Mouse (Mus musculus): ENCODE data around the gene Olfr701.

Olfr701 gene

GRCm38 (mm10) chr7:106813829-106814228, at the start of gene Olfr701:
TSS of gene Olfr701 (plus strand) at chr7:106814129.
- DNase-seq (ENCODE audit: low spot score in 2 of 2) = no peak

- no peak for DNase-seq (ENCODE audit: low spot score in 2 of 2)
Observed at GRCm38 (mm10) chr7:106788330-106788729, 25.6 kb upstream of the Olfr701 start.

- DNase-seq (ENCODE audit: low spot score in 2 of 2) = no peak
Observed at GRCm38 (mm10) chr7:106793098-106793497, 20.8 kb upstream of the Olfr701 start, which contains the start of gene Olfr699. TSS of gene Olfr699 (minus strand) at chr7:106793198.

- no peak for DNase-seq (ENCODE audit: low spot score in 2 of 2)
Observed at GRCm38 (mm10) chr7:106808734-106809133, 5.2 kb upstream of the Olfr701 start, which contains the start of gene Olfr700. TSS of gene Olfr700 (minus strand) at chr7:106808834.

- no peak for DNase-seq (ENCODE audit: low spot score in 2 of 2)
Observed at GRCm38 (mm10) chr7:106815775-106816174, 1.8 kb downstream of the Olfr701 start.

- no peak for DNase-seq (ENCODE audit: low spot score in 2 of 2)
Observed at GRCm38 (mm10) chr7:106818414-106818813, 4.5 kb downstream of the Olfr701 start.

GRCm38 (mm10) chr7:106833793-106834192, 19.9 kb downstream of the Olfr701 start, which contains the start of gene Olfr702:
TSS of gene Olfr702 (minus strand) at chr7:106833893.
- no peak for DNase-seq (ENCODE audit: low spot score in 2 of 2)

GRCm38 (mm10) chr7:106843060-106843459, 29.1 kb downstream of the Olfr701 start, which contains the start of gene Olfr703:
TSS of gene Olfr703 (plus strand) at chr7:106843360.
- DNase-seq (ENCODE audit: low spot score in 2 of 2) = no peak

GRCm38 (mm10) chr7:106862885-106863284, 49.0 kb downstream of the Olfr701 start, which contains the start of gene Olfr704:
TSS of gene Olfr704 (plus strand) at chr7:106863185.
- no peak for DNase-seq (ENCODE audit: low spot score in 2 of 2)

Measured in right cerebral cortex, adult 2 months (tissue).